Comparison of ENCODE assay signal across 8 mouse cellular contexts in genomic region chr7:101868241-101869162, GRCm38 (mm10). TPM values are rescaled to one million over a fixed set of nuclear protein-coding genes. Genes with fewer than 3 reads are reported as not detected.
DNase-seq lines count a peak whose midpoint lies in the region; ATAC-seq and TF ChIP-seq lines count a peak whose summit lies in the region.
"Had no signal": no experiment of that assay in that cellular context is flagged by ENCODE, and none has a peak within 500 bp of the region (broad histone marks: within the 10 kb centered on the region; RNA-seq: fewer than 3 reads in every experiment).

No protein-coding gene starts in this region.

- peak overlapping the region; percentile 42 for H3K4me2 ChIP-seq in intestine, embryonic 14.5 days (ENCODE audit: low read length)

- H3K36me3 ChIP-seq in ES-Bruce4 (ENCODE audit: control insufficient read depth, insufficient read depth, low read length, poor library complexity, severe bottlenecking), result no peaks in the 10 kb centered on the region
- H3K36me3 ChIP-seq in ES-E14 (ENCODE audit: control insufficient read depth, insufficient read depth, low read length, poor library complexity, severe bottlenecking), result peaks cover 5% of the 10 kb centered on the region
- no peaks in the 10 kb centered on the region for H3K36me3 ChIP-seq in intestine, embryonic 14.5 days (ENCODE audit: control insufficient read depth, insufficient read depth, low read length)

- peak overlapping the region; percentile 46 for H3K4me3 ChIP-seq in ES-Bruce4 (ENCODE audit: low read depth, low read length)
- H3K4me3 ChIP-seq in ES-E14 (ENCODE audit: insufficient read depth in 1 of 2, low read depth in 1 of 2, low read length in 2 of 2, poor library complexity in 1 of 2, severe bottlenecking in 1 of 2), result peak overlapping the region; percentile 38 to 58
- H3K4me3 ChIP-seq in intestine, embryonic 14.5 days (ENCODE audit: low read depth, low read length), result 0 out of 2 replicates have a peak overlapping the region, but pooled peaks have one; percentile 28

- H3K9me3 ChIP-seq in ES-Bruce4 (replicated peaks; ENCODE audit: control insufficient read depth, insufficient read depth, low read length, poor library complexity, severe bottlenecking) (no peaks in the 10 kb centered on the region), ES-E14 (ENCODE audit: control insufficient read depth, insufficient read depth, low read depth, low read length) (no peaks in the 10 kb centered on the region)
- H3K9me3 ChIP-seq in intestine, embryonic 14.5 days (ENCODE audit: control insufficient read depth, low read length), result no peaks in the 10 kb centered on the region

- peaks cover 2% of the 10 kb centered on the region for H3K4me1 ChIP-seq in ES-Bruce4 (ENCODE audit: control insufficient read depth, insufficient read depth, low read length)
- peaks cover 19 to 22% of the 10 kb centered on the region in 2 experiments for H3K4me1 ChIP-seq in ES-E14 (ENCODE audit: control insufficient read depth in 2 of 2, insufficient read depth in 2 of 2, low read length in 2 of 2, poor library complexity in 1 of 2)
- no peaks in the 10 kb centered on the region for H3K4me1 ChIP-seq in intestine, embryonic 14.5 days (replicated peaks; ENCODE audit: control insufficient read depth, insufficient read depth, low read length)

- TF ChIP-seq POLR2A in ES-Bruce4 (IDR thresholded peaks at IDR 0.05; ENCODE audit: insufficient read depth, low read length), result no peak

- in situ Hi-C loops in ES-E14 (cut with MboI; ENCODE audit: low sequenced_read_pairs in 2 of 2, unreplicated experiment in 2 of 2), result no loop called here

- TF ChIP-seq EP300 in ES-Bruce4 (IDR thresholded peaks at IDR 0.05; ENCODE audit: insufficient read depth, low read depth, low read length), result no peak

- no peak for ATAC-seq in intestine, embryonic 14.5 days (replicated peaks; ENCODE audit: low FRiP score, low TSS enrichment, low read depth)
- peak; percentile 72 for ATAC-seq in megakaryocyte-erythroid progenitor cell, adult 5-6 weeks (replicated peaks; ENCODE audit: low FRiP score, low TSS enrichment, poor library complexity, severe bottlenecking)

- peak overlapping the region; percentile 96 for H3K27ac ChIP-seq in ES-Bruce4 (ENCODE audit: insufficient read depth, low read length)
- H3K27ac ChIP-seq in ES-E14 (ENCODE audit: insufficient read depth, low read depth, low read length, poor library complexity, severe bottlenecking), result peak overlapping the region; percentile 97
- no peak overlapping the region for H3K27ac ChIP-seq in intestine, embryonic 14.5 days (ENCODE audit: low read depth)

- no peaks in the 10 kb centered on the region for H3K27me3 ChIP-seq in ES-Bruce4 (ENCODE audit: control insufficient read depth, insufficient read depth, low read length, poor library complexity, severe bottlenecking)
- no peaks in the 10 kb centered on the region for H3K27me3 ChIP-seq in intestine, embryonic 14.5 days (replicated peaks; ENCODE audit: control insufficient read depth, insufficient read depth, low read length)

- 65% methylated on average over 13 of the region's 13 CpGs for WGBS in intestine, embryonic 14.5 days

- DNase-seq in ES-E14 (ENCODE audit: low read depth, low spot score), result peak; percentile 44
- no peak for DNase-seq in intestine, embryonic 14.5 days (ENCODE audit: low spot score)
- DNase-seq in layer of hippocampus, postnatal 14 days (ENCODE audit: low spot score in 2 of 2), result no peak
- DNase-seq in T-cell, adult 2 months (ENCODE audit: low spot score), result no peak
- DNase-seq in urinary bladder, postnatal 25 days (ENCODE audit: low spot score), result no peak
- DNase-seq: thymus, postnatal 14 days had no signal

- TF ChIP-seq CTCF in ES-Bruce4 (IDR thresholded peaks at IDR 0.05; ENCODE audit: low read depth, low read length), result no peak

- peak overlapping the region; percentile 71 for H3K9ac ChIP-seq in ES-Bruce4 (ENCODE audit: low read depth, poor library complexity, severe bottlenecking)
- peak overlapping the region; percentile 78 for H3K9ac ChIP-seq in ES-E14 (ENCODE audit: insufficient read depth, low read depth, low read length, poor library complexity, severe bottlenecking)
- no peak overlapping the region for H3K9ac ChIP-seq in intestine, embryonic 14.5 days (ENCODE audit: low read length)

TF ChIP-seq in ES-E14, 5 proteins besides CTCF, POLR2A, EP300 and RAD21:
- TF ChIP-seq HCFC1 (IDR thresholded peaks at IDR 0.05; ENCODE audit: borderline replicate concordance, insufficient read depth, low read length), result no peak
- TF ChIP-seq ZC3H11A (IDR thresholded peaks at IDR 0.05; ENCODE audit: borderline replicate concordance, low read depth, low read length), result no peak
- TF ChIP-seq ZNF384 (IDR thresholded peaks at IDR 0.05; ENCODE audit: low read depth, low read length), result 0 out of 2 replicates have a peak, but pooled peaks have one; percentile 25
- 0 out of 2 replicates have a peak, but pooled peaks have one; percentile 14 for TF ChIP-seq MAFK (IDR thresholded peaks at IDR 0.05; ENCODE audit: insufficient read depth, low read depth, low read length)
- peak; percentile 31; the same call in 1 of the 2 replicates for TF ChIP-seq CHD2 (IDR thresholded peaks at IDR 0.05; ENCODE audit: low read depth, low read length)

RNA-seq across cellular contexts. Expression of gene Folr1, which starts 2.1 kb away (rescaled TPM):
- 54.6 and 59.8 TPM in 2 replicates for polyA plus RNA-seq in ES-Bruce4 (2011; ENCODE audit: insufficient read depth, insufficient read length, low read depth, missing spikeins)
- 536 and 562 TPM in 2 replicates for total RNA-seq in ES-E14 (2012; rRNA removed)
- 76.1 and 79.2 TPM in 2 replicates for polyA plus RNA-seq in intestine, embryonic 14.5 days (2014; fragmentation: Nextera tagmentation; extraction: Ambion mirVana)
- total RNA-seq in megakaryocyte-erythroid progenitor cell, adult 5-6 weeks (2014; fragmentation: Nextera tagmentation), result 1.3 TPM in 1 of 2 replicates, not detected in the other
- total RNA-seq in megakaryocyte-erythroid progenitor cell, adult 5-6 weeks (2017), result not detected in 2 replicates
- total RNA-seq in layer of hippocampus, postnatal 14 days (2021), result 10 to 100 TPM in 1 of 2 experiments, 1 to 10 TPM in 1; 4.4 to 35.6 TPM

RNA-seq across cellular contexts. Expression of gene Anapc15, which starts 5.0 kb away (rescaled TPM):
- 70.7 and 96.2 TPM in 2 replicates for polyA plus RNA-seq in ES-Bruce4 (2011; ENCODE audit: insufficient read depth, insufficient read length, low read depth, missing spikeins)
- 105 and 123 TPM in 2 replicates for total RNA-seq in ES-E14 (2012; rRNA removed)
- 71.3 and 76.3 TPM in 2 replicates for polyA plus RNA-seq in intestine, embryonic 14.5 days (2014; fragmentation: Nextera tagmentation; extraction: Ambion mirVana)
- total RNA-seq in megakaryocyte-erythroid progenitor cell, adult 5-6 weeks (2014; fragmentation: Nextera tagmentation), result 131 and 132 TPM in 2 replicates
- total RNA-seq in megakaryocyte-erythroid progenitor cell, adult 5-6 weeks (2017), result 85.3 and 93.1 TPM in 2 replicates
- total RNA-seq in layer of hippocampus, postnatal 14 days (2021), result 10 to 100 TPM; 31.7 to 35.3 TPM

RNA-seq across cellular contexts. Expression of gene Folr2, which starts 11.5 kb away (rescaled TPM):
- polyA plus RNA-seq in ES-Bruce4 (2011; ENCODE audit: insufficient read depth, insufficient read length, low read depth, missing spikeins), result 1.2 TPM in 2 replicates
- 4.2 and 4.3 TPM in 2 replicates for total RNA-seq in ES-E14 (2012; rRNA removed)
- polyA plus RNA-seq in intestine, embryonic 14.5 days (2014; fragmentation: Nextera tagmentation; extraction: Ambion mirVana), result 2.1 and 2.5 TPM in 2 replicates
- total RNA-seq in megakaryocyte-erythroid progenitor cell, adult 5-6 weeks (2014; fragmentation: Nextera tagmentation), result not detected in 2 replicates
- total RNA-seq in megakaryocyte-erythroid progenitor cell, adult 5-6 weeks (2017), result not detected in 2 replicates
- total RNA-seq in layer of hippocampus, postnatal 14 days (2021), result 1 to 10 TPM in 1 of 2 experiments, under 1 TPM in 1; 0.90 to 1.1 TPM

RNA-seq across cellular contexts. Expression of gene Inppl1, which starts 30.5 kb away (rescaled TPM):
- polyA plus RNA-seq in ES-Bruce4 (2011; ENCODE audit: insufficient read depth, insufficient read length, low read depth, missing spikeins), result 64.0 and 67.9 TPM in 2 replicates
- 57.1 and 71.4 TPM in 2 replicates for total RNA-seq in ES-E14 (2012; rRNA removed)
- polyA plus RNA-seq in intestine, embryonic 14.5 days (2014; fragmentation: Nextera tagmentation; extraction: Ambion mirVana), result 24.8 and 27.2 TPM in 2 replicates
- 2.1 and 4.6 TPM in 2 replicates for total RNA-seq in megakaryocyte-erythroid progenitor cell, adult 5-6 weeks (2014; fragmentation: Nextera tagmentation)
- total RNA-seq in megakaryocyte-erythroid progenitor cell, adult 5-6 weeks (2017), result 3.5 and 10.2 TPM in 2 replicates
- 10 to 100 TPM; 32.9 to 36.0 TPM for total RNA-seq in layer of hippocampus, postnatal 14 days (2021)

RNA-seq across cellular contexts. Expression of gene Lamtor1, which starts 37.2 kb away (rescaled TPM):
- polyA plus RNA-seq in ES-Bruce4 (2011; ENCODE audit: insufficient read depth, insufficient read length, low read depth, missing spikeins), result 80.9 and 85.9 TPM in 2 replicates
- total RNA-seq in ES-E14 (2012; rRNA removed), result 90.8 and 106 TPM in 2 replicates
- polyA plus RNA-seq in intestine, embryonic 14.5 days (2014; fragmentation: Nextera tagmentation; extraction: Ambion mirVana), result 153 and 167 TPM in 2 replicates
- 47.6 and 53.1 TPM in 2 replicates for total RNA-seq in megakaryocyte-erythroid progenitor cell, adult 5-6 weeks (2014; fragmentation: Nextera tagmentation)
- 48.8 and 57.6 TPM in 2 replicates for total RNA-seq in megakaryocyte-erythroid progenitor cell, adult 5-6 weeks (2017)
- 100 to 1,000 TPM in 1 of 2 experiments, 10 to 100 TPM in 1; 98.7 to 102 TPM for total RNA-seq in layer of hippocampus, postnatal 14 days (2021)

Comparison
In these comparisons a context has a peak if more than half of its experiments do, and no peak if none do; other contexts are left out.
1. RNA of gene Folr1, which starts 2.1 kb away (total RNA-seq): 536 to 562 TPM in ES-E14; 4.4 to 35.6 TPM in layer of hippocampus, postnatal 14 days and 1.3 TPM in megakaryocyte-erythroid progenitor cell, adult 5-6 weeks; every median in the first group is over 10 times any median in the second.
2. Peak in every context shown above with its lines, with median percentiles within 50 percentile points of each other: H3K4me3 ChIP-seq.